8 mouse cellular contexts compared by ENCODE assay signal in the genomic region with DNA sequence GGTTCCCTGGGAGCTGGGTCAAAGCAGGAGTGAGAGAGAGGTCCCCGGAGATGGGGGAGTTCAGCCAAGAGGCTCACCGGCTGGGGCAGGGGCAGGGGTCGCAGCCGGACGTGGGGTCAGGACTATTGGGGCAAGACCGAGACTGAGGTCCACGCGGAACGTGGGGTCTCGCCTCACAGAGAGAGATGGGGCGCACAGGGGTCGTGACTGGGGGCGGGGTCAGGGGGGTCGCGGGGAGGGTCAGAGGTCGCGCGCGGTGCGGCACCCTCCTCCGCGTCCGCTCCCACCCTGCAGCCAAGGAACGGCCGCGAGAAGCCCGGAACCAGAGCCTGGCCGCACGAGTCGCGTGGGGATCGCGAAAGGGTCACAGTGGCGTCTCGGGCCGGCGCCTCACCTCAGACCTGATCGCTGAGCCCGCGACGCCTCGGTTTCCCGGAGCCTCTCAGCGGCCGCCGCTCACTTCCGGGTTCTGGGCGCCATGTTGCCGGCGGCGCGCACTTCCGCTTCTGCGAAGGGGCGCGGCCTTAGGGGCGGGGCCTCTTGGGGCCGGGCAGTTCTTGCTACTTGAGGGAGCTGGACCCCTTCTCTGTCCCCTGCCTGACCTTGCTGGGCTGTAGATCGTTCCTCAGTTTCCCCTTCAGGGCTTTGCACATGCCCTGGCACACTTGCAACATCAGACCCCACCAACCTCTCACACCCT. TPM values are rescaled to one million over a fixed set of nuclear protein-coding genes. Genes with fewer than 3 reads are reported as not detected.
DNase-seq lines count a peak whose midpoint lies in the region; ATAC-seq and TF ChIP-seq lines count a peak whose summit lies in the region.

No protein-coding gene starts in this region.

- DNase-seq in A20 (ENCODE audit: low read depth, low spot score): peak; percentile 91
- peak; percentile 67 to 74 for DNase-seq in adrenal gland, postnatal 4 days (ENCODE audit: low spot score in 2 of 2)
- peak; percentile 84 for DNase-seq in heart, adult 8-10 months (ENCODE audit: low spot score)
- DNase-seq in kidney, adult 9 months: peak; percentile 88
- DNase-seq in liver, adult 2 months (ENCODE audit: extremely low read depth, low read depth, low spot score): no peak
- DNase-seq in spleen, postnatal 36 days (ENCODE audit: low spot score in 2 of 2): peak; percentile 89 to 91

- peak overlapping the region; percentile 89 for H3K4me2 ChIP-seq in embryonic facial prominence, embryonic 13.5 days

- H3K4me1 ChIP-seq in embryonic facial prominence, embryonic 13.5 days: peaks cover 38% of the 10 kb centered on the region
- peaks cover 34% of the 10 kb centered on the region for H3K4me1 ChIP-seq in liver, adult 2 months (ENCODE audit: control insufficient read depth, insufficient read depth, low read length)

- TF ChIP-seq CTCF in liver, adult 2 months (IDR thresholded peaks at IDR 0.05; ENCODE audit: low read depth, low read length): no peak

- ATAC-seq in embryonic facial prominence, embryonic 13.5 days (ENCODE audit: insufficient number of reproducible peaks, insufficient read depth, low FRiP score, low TSS enrichment, low read depth): peak; percentile 71
- ATAC-seq in monocyte, adult 5-6 weeks (replicated peaks; ENCODE audit: insufficient number of reproducible peaks, low FRiP score, low TSS enrichment, poor library complexity, severe bottlenecking): peak; percentile 52

- no peaks in the 10 kb centered on the region for H3K9me3 ChIP-seq in embryonic facial prominence, embryonic 13.5 days

- H3K9ac ChIP-seq in embryonic facial prominence, embryonic 13.5 days: peak overlapping the region; percentile 92
- peak overlapping the region; percentile 99 for H3K9ac ChIP-seq in liver, adult 2 months (ENCODE audit: low read depth, low read length)

- H3K36me3 ChIP-seq in embryonic facial prominence, embryonic 13.5 days: no peaks in the 10 kb centered on the region
- no peaks in the 10 kb centered on the region for H3K36me3 ChIP-seq in liver, adult 2 months (ENCODE audit: control insufficient read depth, insufficient read depth, low read length)

- TF ChIP-seq POLR2A in liver, adult 2 months (IDR thresholded peaks at IDR 0.05; ENCODE audit: extremely low read depth, insufficient read depth, low read length): peak; percentile 55; the same call in 1 of the 2 replicates

- no peaks in the 10 kb centered on the region for H3K27me3 ChIP-seq in embryonic facial prominence, embryonic 13.5 days
- H3K27me3 ChIP-seq in liver, adult 2 months (ENCODE audit: control insufficient read depth, insufficient read depth, low read length): no peaks in the 10 kb centered on the region

- H3K4me3 ChIP-seq in embryonic facial prominence, embryonic 13.5 days: peak overlapping the region; percentile 94
- peak overlapping the region; percentile 99 for H3K4me3 ChIP-seq in liver, adult 2 months (ENCODE audit: insufficient read depth, low read depth, low read length)

- under 1% methylated on average over 59 of the region's 59 CpGs for WGBS in embryonic facial prominence, embryonic 13.5 days
- WGBS in liver, adult 2 months: under 1% methylated on average over 49 of the region's 59 CpGs

- H3K79me2 ChIP-seq in liver, adult 2 months (ENCODE audit: control insufficient read depth, insufficient read depth, low read length): peaks cover 39% of the 10 kb centered on the region

- H3K27ac ChIP-seq in embryonic facial prominence, embryonic 13.5 days: 0 out of 2 replicates have a peak overlapping the region, but pooled peaks have one; percentile 39
- peak overlapping the region; percentile 91 for H3K27ac ChIP-seq in liver, adult 2 months (replicated peaks; ENCODE audit: insufficient read depth, low read depth, low read length)

RNA-seq across cellular contexts. Expression of a gene that starts 3.0 kb away (rescaled TPM):
- 10 to 100 TPM; 51.7 to 53.2 TPM for total RNA-seq in adrenal gland, postnatal 4 days (2021)
- 15.8 and 16.1 TPM in 2 replicates for polyA plus RNA-seq in embryonic facial prominence, embryonic 13.5 days (2015; fragmentation: Nextera tagmentation; extraction: Ambion mirVana)
- 10 to 100 TPM in 3 of 4 experiments, 1 to 10 TPM in 1; 9.5 to 12.0 (median 11.1) TPM for total RNA-seq in heart, adult 8-10 months (2022)
- 8.9 and 11.8 TPM in 2 replicates for total RNA-seq in liver, adult 2 months (2014; rRNA removed)
- 19.2 and 25.9 TPM in 2 replicates for polyA plus RNA-seq in liver, adult 2 months (2012; rRNA removed)
- 50.6 to 75.0 TPM (median 51.9 TPM) in 3 replicates for total RNA-seq in monocyte, adult 5-6 weeks (2017)

RNA-seq across cellular contexts. Expression of a gene that starts 13.2 kb away (rescaled TPM):
- 100 to 1,000 TPM; 130 to 139 TPM for total RNA-seq in adrenal gland, postnatal 4 days (2021)
- polyA plus RNA-seq in embryonic facial prominence, embryonic 13.5 days (2015; fragmentation: Nextera tagmentation; extraction: Ambion mirVana): 18.5 and 19.0 TPM in 2 replicates
- 100 to 1,000 TPM; 148 to 176 (median 153) TPM for total RNA-seq in heart, adult 8-10 months (2022)
- total RNA-seq in liver, adult 2 months (2014; rRNA removed): 71.5 and 75.0 TPM in 2 replicates
- polyA plus RNA-seq in liver, adult 2 months (2012; rRNA removed): 96.8 and 110 TPM in 2 replicates
- total RNA-seq in monocyte, adult 5-6 weeks (2017): 155 to 177 TPM (median 155 TPM) in 3 replicates

RNA-seq across cellular contexts. Expression of a gene that starts 36.1 kb away (rescaled TPM):
- 100 to 1,000 TPM; 401 to 425 TPM for total RNA-seq in adrenal gland, postnatal 4 days (2021)
- polyA plus RNA-seq in embryonic facial prominence, embryonic 13.5 days (2015; fragmentation: Nextera tagmentation; extraction: Ambion mirVana): 491 and 513 TPM in 2 replicates
- 1,000 to 10,000 TPM; 1,050 to 1,135 (median 1,101) TPM for total RNA-seq in heart, adult 8-10 months (2022)
- total RNA-seq in liver, adult 2 months (2014; rRNA removed): 144 and 218 TPM in 2 replicates
- polyA plus RNA-seq in liver, adult 2 months (2012; rRNA removed): 1,387 and 1,558 TPM in 2 replicates
- 26.1 to 49.8 TPM (median 29.5 TPM) in 3 replicates for total RNA-seq in monocyte, adult 5-6 weeks (2017)

RNA-seq across cellular contexts. Expression of a gene that starts 38.3 kb away (rescaled TPM):
- 10 to 100 TPM; 49.1 to 72.7 TPM for total RNA-seq in adrenal gland, postnatal 4 days (2021)
- polyA plus RNA-seq in embryonic facial prominence, embryonic 13.5 days (2015; fragmentation: Nextera tagmentation; extraction: Ambion mirVana): 6.8 and 9.8 TPM in 2 replicates
- 1 to 10 TPM; 3.8 to 6.1 (median 4.6) TPM for total RNA-seq in heart, adult 8-10 months (2022)
- total RNA-seq in liver, adult 2 months (2014; rRNA removed): 0.47 and 0.55 TPM in 2 replicates
- polyA plus RNA-seq in liver, adult 2 months (2012; rRNA removed): 1.2 TPM in 2 replicates
- total RNA-seq in monocyte, adult 5-6 weeks (2017): 0.29 to 5.8 TPM (median 4.1 TPM) in 3 replicates

RNA-seq across cellular contexts. Expression of a gene that starts 45.7 kb away (rescaled TPM):
- 100 to 1,000 TPM; 113 to 124 TPM for total RNA-seq in adrenal gland, postnatal 4 days (2021)
- polyA plus RNA-seq in embryonic facial prominence, embryonic 13.5 days (2015; fragmentation: Nextera tagmentation; extraction: Ambion mirVana): 21.2 and 25.7 TPM in 2 replicates
- total RNA-seq in heart, adult 8-10 months (2022): 100 to 1,000 TPM in 1 of 4 experiments, 10 to 100 TPM in 3; 83.9 to 111 (median 91.0) TPM
- 6.9 and 11.6 TPM in 2 replicates for total RNA-seq in liver, adult 2 months (2014; rRNA removed)
- polyA plus RNA-seq in liver, adult 2 months (2012; rRNA removed): 27.4 and 38.8 TPM in 2 replicates
- total RNA-seq in monocyte, adult 5-6 weeks (2017): 27.3 to 65.5 TPM (median 29.9 TPM) in 3 replicates
